Mouse (Mus musculus) megakaryocyte progenitor cell, adult 5-6 weeks (primary cell): ENCODE data around the gene Dennd4b. TPM values are rescaled to one million over a fixed set of nuclear protein-coding genes. Genes with fewer than 3 reads are reported as not detected.
"Not testable (repeated sequence)": the region's sequence is repeated elsewhere in the genome, so short reads cannot be mapped to it uniquely, and the experiment has no call there.

Experiments
- ATAC-seq: replicated peaks from 2 replicates; pipeline ENCODE4 v1.8.0; 2016; ENCODE audit warnings: mild to moderate bottlenecking, moderate TSS enrichment, inconsistent platforms; ENCODE audit not compliant: poor library complexity
- total RNA-seq, 2 experiments: library from RNA; stranded (forward) in 1 of 2; stranded (reverse) in 1 of 2; fragments of 157-497, 149-512 nt in 1 of 2; fragments of 200-1000 nt in 1 of 2; gene quantifications; 2 replicates each; pipeline versions ENCODE4 v1.2.3 to v1.2.4; 2015 to 2017

Dennd4b gene
- total RNA-seq, 2 experiments from 2014 or later: 8.9 to 21.9 TPM

DNA sequence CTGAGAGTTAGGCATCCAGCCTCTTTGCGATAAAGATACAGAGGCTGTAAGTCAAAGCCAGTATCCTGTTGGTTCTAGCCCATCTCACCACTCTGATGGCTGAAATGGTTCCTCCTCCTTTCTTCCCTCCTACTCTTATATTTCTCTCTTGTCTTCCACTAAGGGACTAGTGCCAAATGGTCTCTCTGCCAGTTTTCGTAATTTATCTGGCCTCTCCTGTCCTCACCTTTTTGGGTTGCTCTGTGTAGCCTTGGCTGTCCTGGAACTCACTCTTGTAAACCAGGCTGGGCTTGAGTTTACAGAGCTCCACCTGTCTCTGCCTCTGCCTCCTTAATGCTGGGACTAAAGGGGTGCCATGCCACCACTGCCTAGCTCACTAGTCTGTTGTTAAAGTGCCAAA, 12.3 kb upstream of the Dennd4b start:
- not testable (repeated sequence) for ATAC-seq

- not testable (repeated sequence) for ATAC-seq
These were observed 11.8 kb upstream of the Dennd4b start for GRCm38 (mm10) chr3:90253174-90253573.

GRCm38 (mm10) chr3:90253653-90254418, 11.1 kb upstream of the Dennd4b start, which contains the start of gene Crtc2:
TSS of gene Crtc2 (plus strand) at chr3:90254163.
- peak; percentile 98 for ATAC-seq

DNA sequence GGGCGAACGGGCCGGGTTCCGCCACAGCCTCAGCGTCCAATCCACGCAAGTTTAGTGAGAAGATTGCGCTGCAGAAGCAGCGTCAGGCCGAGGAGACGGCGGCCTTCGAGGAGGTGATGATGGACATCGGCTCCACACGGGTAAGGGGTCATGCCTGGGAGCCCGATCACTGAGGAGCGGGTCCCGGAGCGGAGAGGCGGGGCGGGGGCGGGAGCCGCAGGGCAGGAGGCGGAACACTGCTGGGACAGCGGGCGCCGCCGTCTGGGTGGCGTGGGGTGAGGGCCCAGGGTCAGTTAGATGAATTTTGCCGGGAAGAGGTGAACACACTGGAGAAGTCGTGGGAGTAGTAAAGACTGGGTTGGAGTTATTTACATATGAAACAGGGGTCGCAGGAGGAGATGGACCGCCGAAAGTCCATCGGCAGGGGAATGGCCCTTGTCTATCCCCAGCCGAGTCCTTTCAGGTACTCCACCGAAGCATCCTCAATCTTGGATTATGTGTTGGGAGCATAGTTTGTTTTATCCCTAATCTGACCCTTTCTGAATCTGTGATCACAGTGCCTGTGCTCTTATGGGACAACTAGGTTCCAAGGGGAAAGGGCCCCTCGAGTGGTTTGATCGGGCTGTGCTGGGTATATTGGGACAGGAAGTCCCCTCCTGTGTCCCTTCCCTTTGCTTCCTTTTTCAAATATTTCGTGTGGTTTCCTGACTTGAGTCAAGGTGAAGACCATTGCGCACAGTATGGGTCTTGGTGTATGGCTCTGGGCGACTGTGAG, 10.4 kb upstream of the Dennd4b start:
- ATAC-seq: peak; percentile 38

DNA sequence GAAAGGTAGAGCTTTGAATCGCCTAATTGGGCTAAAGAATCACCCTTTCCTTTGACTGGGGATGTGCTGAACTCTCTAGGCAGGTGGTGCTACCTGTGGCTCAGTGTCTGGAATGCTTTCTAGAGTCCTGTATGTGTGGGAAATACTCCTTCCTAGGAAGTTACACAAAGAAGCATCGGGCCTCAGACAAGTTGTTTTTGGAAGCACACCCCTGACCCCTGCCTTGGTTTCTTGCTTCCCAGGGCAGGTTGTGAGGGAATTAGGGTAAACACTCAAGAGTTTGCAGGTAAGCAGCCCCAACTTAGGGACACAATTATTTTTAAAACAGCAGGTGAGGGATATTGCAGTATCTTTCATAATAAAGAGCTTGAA, 9.8 kb upstream of the Dennd4b start:
- no peak for ATAC-seq

GRCm38 (mm10) chr3:90255784-90256353, 9.1 kb upstream of the Dennd4b start:
- ATAC-seq: no peak

DNA sequence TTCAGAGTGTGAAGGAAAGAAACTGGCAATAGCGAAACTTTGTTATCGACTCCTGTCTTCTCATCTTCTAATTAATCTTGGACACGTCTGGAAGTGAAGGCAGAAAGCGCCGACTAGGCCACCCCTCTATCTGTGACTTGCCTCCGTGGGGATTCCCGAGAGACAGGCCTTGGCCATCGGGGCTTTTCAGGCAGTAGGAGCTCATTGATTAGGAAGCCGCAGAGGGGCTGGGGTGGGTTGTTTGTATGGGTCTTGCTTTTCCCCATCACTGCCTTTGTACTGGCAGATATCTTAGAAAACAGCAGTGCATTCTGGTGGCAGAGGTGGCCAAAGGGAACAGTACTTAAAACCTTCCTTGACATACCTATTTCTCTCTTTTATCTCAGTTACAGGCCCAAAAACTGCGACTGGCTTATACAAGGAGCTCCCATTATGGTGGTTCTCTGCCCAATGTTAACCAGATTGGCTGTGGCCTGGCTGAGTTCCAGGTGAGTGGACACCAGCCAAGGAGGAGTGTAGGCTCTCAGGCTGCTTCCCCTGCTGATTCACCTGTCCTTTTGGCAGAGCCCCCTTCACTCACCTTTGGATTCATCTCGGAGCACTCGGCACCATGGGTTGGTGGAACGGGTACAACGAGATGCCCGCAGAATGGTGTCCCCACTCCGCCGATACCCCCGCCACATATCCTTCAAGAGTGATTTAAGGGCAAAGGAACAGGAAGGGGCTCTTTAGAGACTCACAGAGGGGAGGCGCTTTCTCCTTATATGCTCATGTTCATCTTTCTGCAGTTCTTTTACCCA, 8.1 kb upstream of the Dennd4b start:
- ATAC-seq: no peak

DNA sequence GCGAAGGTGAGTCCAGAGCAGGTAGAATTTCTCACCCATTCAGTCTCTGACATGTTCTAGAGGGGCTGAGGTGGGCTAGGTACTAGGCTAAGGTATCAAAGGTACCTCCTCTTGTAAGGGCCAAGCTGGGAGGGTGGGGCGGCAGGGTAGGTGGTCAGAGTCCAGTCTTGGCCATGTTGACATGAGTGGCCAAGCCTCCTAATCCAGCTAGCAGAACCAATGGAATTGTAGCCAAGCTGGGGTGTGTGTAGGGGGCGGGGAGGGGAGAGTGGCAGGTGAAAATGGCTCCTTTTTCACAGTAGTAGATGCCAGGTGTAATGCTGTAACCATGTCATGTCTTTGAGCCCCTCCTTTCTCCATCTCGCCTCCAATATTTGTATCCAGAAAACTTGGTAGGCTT, 6.5 kb upstream of the Dennd4b start:
- ATAC-seq: no peak

DNA sequence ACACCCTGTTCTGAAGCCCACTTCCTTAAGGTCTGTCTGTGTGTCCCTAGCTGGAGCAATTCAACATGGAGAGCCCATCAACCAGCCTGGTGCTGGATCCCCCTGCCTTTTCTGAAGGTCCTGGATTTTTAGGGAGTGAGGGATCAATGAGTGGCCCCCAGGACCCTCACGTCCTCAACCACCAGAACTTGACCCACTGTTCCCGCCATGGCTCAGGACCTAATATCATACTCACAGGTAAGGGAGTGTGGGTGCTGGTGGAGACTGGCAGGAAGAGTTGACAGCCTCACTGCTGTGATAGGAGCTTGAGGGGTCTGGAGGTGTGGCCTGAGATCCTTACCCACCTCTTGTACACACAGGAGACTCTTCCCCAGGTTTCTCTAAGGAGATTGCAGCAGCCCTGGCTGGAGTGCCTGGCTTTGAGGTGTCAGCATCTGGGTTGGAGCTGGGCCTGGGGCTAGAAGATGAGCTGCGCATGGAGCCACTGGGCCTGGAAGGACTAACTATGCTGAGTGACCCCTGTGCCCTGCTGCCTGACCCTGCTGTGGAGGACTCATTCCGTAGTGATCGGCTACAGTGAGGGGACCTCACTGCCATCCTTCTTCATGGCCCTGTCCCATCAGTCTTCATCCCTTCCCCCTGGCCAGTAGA, 1.7 kb upstream of the Dennd4b start:
- no peak for ATAC-seq

DNA sequence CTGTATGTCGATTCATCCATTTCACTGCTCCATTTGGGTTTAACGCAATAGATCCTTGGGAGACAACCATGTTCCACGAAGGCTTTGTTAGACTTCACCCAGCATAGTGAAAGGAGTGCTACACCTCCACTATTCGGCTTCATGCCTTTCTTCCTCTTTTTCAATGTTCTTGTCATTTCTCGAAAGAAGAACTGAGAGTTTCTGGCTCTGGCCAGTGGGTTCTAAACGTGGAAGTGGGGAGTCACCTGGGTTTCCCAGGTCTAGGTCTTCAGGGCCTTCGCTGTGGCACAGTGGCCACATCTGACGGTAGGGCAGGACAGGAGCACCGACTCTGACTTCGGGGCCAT, 325 bp upstream of the Dennd4b start:
- no peak for ATAC-seq

GRCm38 (mm10) chr3:90265932-90266741, 1.2 kb downstream of the Dennd4b start:
- peak; percentile 46 for ATAC-seq

GRCm38 (mm10) chr3:90266901-90267775, 2.2 kb downstream of the Dennd4b start:
- ATAC-seq: no peak

- ATAC-seq: no peak
These were observed 3.2 kb downstream of the Dennd4b start for GRCm38 (mm10) chr3:90268190-90268589.

DNA sequence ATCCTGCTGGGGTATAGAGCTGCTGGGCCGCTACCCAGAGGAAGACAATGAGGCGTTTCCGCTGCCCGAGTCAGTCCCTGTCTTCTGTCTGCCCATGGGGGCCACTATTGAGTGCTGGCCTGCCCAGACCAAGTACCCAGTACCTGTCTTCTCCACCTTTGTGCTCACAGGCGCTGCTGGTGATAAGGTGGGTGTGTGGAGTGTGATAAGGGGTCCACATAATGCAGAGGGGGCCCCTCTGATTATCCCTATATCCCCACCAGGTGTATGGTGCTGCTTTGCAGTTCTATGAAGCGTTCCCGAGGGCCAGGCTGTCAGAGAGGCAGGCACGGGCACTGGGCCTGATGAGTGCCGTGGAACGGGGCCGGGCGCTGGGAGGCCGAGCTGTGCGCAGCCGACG, 4.0 kb downstream of the Dennd4b start:
- ATAC-seq: no peak

DNA sequence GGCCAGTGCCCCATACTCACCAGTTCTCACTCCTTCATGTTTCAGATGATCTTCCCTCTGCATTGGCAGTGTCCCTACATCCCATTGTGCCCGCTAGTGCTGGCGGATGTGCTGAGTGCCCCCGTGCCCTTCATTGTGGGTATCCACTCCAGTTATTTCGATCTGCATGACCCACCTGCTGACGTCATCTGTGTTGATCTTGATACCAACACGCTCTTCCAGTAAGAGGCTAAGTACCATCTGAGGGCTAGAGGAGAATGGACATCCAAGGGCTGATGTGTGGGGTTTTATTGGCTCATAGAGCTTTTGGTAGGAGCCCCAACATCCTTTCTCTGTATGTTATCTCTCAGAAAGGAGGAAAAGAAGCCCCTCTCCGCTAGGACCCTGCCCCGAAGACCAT, 5.8 kb downstream of the Dennd4b start:
- ATAC-seq: no peak

- ATAC-seq: no peak
These were observed 7.2 kb downstream of the Dennd4b start for GRCm38 (mm10) chr3:90272170-90272569.

- ATAC-seq: no peak
These were observed 8.9 kb downstream of the Dennd4b start for GRCm38 (mm10) chr3:90273855-90274254.

DNA sequence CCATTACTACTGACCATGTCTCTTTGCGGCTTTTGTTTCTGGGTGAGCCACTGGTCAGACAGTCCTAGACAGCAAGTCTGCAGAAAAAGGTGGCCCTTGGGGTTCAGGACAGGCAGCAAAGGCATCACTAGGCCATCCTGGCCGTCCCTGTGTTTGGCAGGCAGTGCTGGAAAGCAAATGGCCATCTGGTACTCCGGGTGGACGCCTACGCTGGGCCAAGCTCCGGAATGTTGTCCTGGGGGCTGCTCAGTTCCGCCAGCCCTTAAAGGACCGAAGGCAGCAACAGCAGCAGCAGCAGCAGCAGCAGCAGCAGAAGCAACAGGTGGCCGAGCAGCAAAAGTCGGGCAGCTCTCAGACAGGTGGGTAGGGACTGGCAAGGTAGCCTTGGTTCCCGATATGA, 10.3 kb downstream of the Dennd4b start:
- no peak for ATAC-seq

- ATAC-seq: no peak
These were observed 11.9 kb downstream of the Dennd4b start for GRCm38 (mm10) chr3:90276858-90277257.
